Mouse (Mus musculus) cerebellum, postnatal 25 days (tissue): ENCODE results near the gene Ntf5.

Experiments used
- DNase-seq, 2 experiments: peaks; one replicate each; pipeline ENCODE4 v3.0.0; 2021; ENCODE audit warnings: mixed read lengths in 2 of 2

Gene Ntf5

GRCm38 (mm10) chr7:45436444-45436843 lies 22.9 kb downstream of the Ntf5 start:
- DNase-seq: no peak

- no peak for DNase-seq
Observed at GRCm38 (mm10) chr7:45437046-45437445, 23.6 kb downstream of the Ntf5 start.

- DNase-seq: peak; percentile 43 to 51
Observed at GRCm38 (mm10) chr7:45437521-45438276, 24.2 kb downstream of the Ntf5 start, which contains the start of gene Ruvbl2. TSS of gene Ruvbl2 (minus strand) at chr7:45438096.

GRCm38 (mm10) chr7:45443526-45444420 lies 30.3 kb downstream of the Ntf5 start:
- DNase-seq: no peak

- DNase-seq: no peak
Observed at GRCm38 (mm10) chr7:45446589-45446988, 33.1 kb downstream of the Ntf5 start.

GRCm38 (mm10) chr7:45447325-45447990 lies 34.0 kb downstream of the Ntf5 start:
- DNase-seq: peak in 1 of 2 experiments; percentile 48

- no peak for DNase-seq
Observed at GRCm38 (mm10) chr7:45449974-45450373, 36.5 kb downstream of the Ntf5 start.

GRCm38 (mm10) chr7:45451344-45451982 lies 38.0 kb downstream of the Ntf5 start:
- DNase-seq: peak; percentile 87 to 93

GRCm38 (mm10) chr7:45454971-45455370 lies 41.5 kb downstream of the Ntf5 start:
- DNase-seq: no peak

GRCm38 (mm10) chr7:45455932-45456696 lies 42.6 kb downstream of the Ntf5 start:
- no peak for DNase-seq

GRCm38 (mm10) chr7:45456721-45457203 lies 43.3 kb downstream of the Ntf5 start:
- DNase-seq: no peak

- no peak for DNase-seq
Observed at GRCm38 (mm10) chr7:45457204-45458060, 43.9 kb downstream of the Ntf5 start.

- peak; percentile 88 to 92 for DNase-seq
Observed at GRCm38 (mm10) chr7:45458748-45459563, 45.5 kb downstream of the Ntf5 start.

GRCm38 (mm10) chr7:45459564-45460140 lies 46.2 kb downstream of the Ntf5 start, which contains the start of gene Ftl1:
TSS of gene Ftl1 (minus strand) at chr7:45459884.
- DNase-seq: peak; percentile 94 to 96

- peak in 1 of 2 experiments; percentile 45 for DNase-seq
Observed at GRCm38 (mm10) chr7:45460377-45460776, 46.9 kb downstream of the Ntf5 start.

GRCm38 (mm10) chr7:45460860-45461314 lies 47.4 kb downstream of the Ntf5 start:
- DNase-seq: peak; percentile 51 to 64

- DNase-seq: no peak
Observed at GRCm38 (mm10) chr7:45461326-45461725, 47.8 kb downstream of the Ntf5 start.

GRCm38 (mm10) chr7:45461781-45462180 lies 48.3 kb downstream of the Ntf5 start:
- no peak for DNase-seq

GRCm38 (mm10) chr7:45462325-45462724 lies 48.8 kb downstream of the Ntf5 start:
- no peak for DNase-seq
